Mouse (Mus musculus) MEL (cell line): ENCODE results near the gene Tmem45b. TPM values are rescaled to one million over a fixed set of nuclear protein-coding genes. Genes with fewer than 3 reads are reported as not detected.

Experiments
- DNase-seq: peaks from one replicate; pipeline ENCODE4 v3.0.0; 2011; ENCODE audit warnings: low read depth, low spot score
- H3K27ac ChIP-seq: 2 replicates; pipeline ENCODE4 v1.5.1; 2012; ENCODE audit warnings: low read depth, mild to moderate bottlenecking, control low read depth, low read length, moderate library complexity; ENCODE audit not compliant: control insufficient read depth
- H3K27me3 ChIP-seq, 2 experiments: fragments of 150-350 bp in 1 of 2; sonication (generic) in 1 of 2; 2 replicates each; pipeline ENCODE4 v1.6.1; 2012; ENCODE audit warnings: low read length in 2 of 2, mild to moderate bottlenecking in 2 of 2, improper control_type of control experiment in 1 of 2, moderate library complexity in 1 of 2; ENCODE audit not compliant: insufficient read depth in 2 of 2, control insufficient read depth in 1 of 2
- H3K36me3 ChIP-seq, 2 experiments: 2 replicates each; pipeline ENCODE4 v1.6.1; 2012 to 2014; ENCODE audit warnings: low read length in 2 of 2, improper control_type of control experiment in 1 of 2, inconsistent platforms in 1 of 2, mild to moderate bottlenecking in 1 of 2; ENCODE audit not compliant: insufficient read depth in 2 of 2, control insufficient read depth in 1 of 2
- H3K4me1 ChIP-seq, 2 experiments: fragments of 150-350 bp in 1 of 2; sonication (generic) in 1 of 2; 2 replicates each; pipeline ENCODE4 v1.6.1; 2012; ENCODE audit warnings: low read length in 2 of 2, improper control_type of control experiment in 1 of 2, mild to moderate bottlenecking in 1 of 2; ENCODE audit not compliant: insufficient read depth in 2 of 2, control insufficient read depth in 1 of 2
- H3K4me3 ChIP-seq, 2 experiments: fragments of 150-350 bp in 1 of 2; sonication (generic) in 1 of 2; 2 replicates each; pipeline ENCODE4 v1.5.1; 2012; ENCODE audit warnings: low read depth in 2 of 2, low read length in 2 of 2, mild to moderate bottlenecking in 2 of 2, moderate library complexity in 2 of 2, control low read depth in 1 of 2, improper control_type of control experiment in 1 of 2; ENCODE audit not compliant: control insufficient read depth in 1 of 2, insufficient read depth in 1 of 2
- H3K79me2 ChIP-seq: 2 replicates; pipeline ENCODE4 v1.6.1; 2012; ENCODE audit warnings: mild to moderate bottlenecking, low read length, moderate library complexity; ENCODE audit not compliant: control insufficient read depth, poor library complexity, insufficient read depth
- H3K9ac ChIP-seq: 2 replicates; pipeline ENCODE4 v1.6.1; 2012; ENCODE audit warnings: low read depth, mild to moderate bottlenecking, control low read depth, low read length, moderate library complexity; ENCODE audit not compliant: control insufficient read depth, poor library complexity, severe bottlenecking
- H3K9me3 ChIP-seq: fragments of 150-350 bp; sonication (generic); replicated peaks from 2 replicates; pipeline ENCODE4 v1.6.1; 2012; ENCODE audit warnings: mild to moderate bottlenecking, low read length, improper control_type of control experiment, moderate library complexity; ENCODE audit not compliant: insufficient read depth
- CHD1 ChIP-seq: IDR thresholded peaks from 2 replicates; pipeline ENCODE4 v1.6.1; 2012; ENCODE audit warnings: low read depth, mild to moderate bottlenecking, inconsistent platforms, low read length, improper control_type of control experiment
- CHD2 ChIP-seq: IDR thresholded peaks from 2 replicates; pipeline ENCODE4 v1.6.1; 2011; ENCODE audit warnings: low read length, improper control_type of control experiment
- CTCF ChIP-seq, 3 experiments: IDR thresholded peaks in 2 of 3; conservative IDR thresholded peaks in 1 of 3; 2 replicates each; pipeline ENCODE4 v1.5.1; 2011 to 2012; ENCODE audit warnings: low read length in 3 of 3, low read depth in 2 of 3, mild to moderate bottlenecking in 2 of 3, improper control_type of control experiment in 1 of 3, inconsistent platforms in 1 of 3, mixed read lengths in 1 of 3, moderate library complexity in 1 of 3; ENCODE audit not compliant: control insufficient read depth in 1 of 3, insufficient read depth in 1 of 3, poor library complexity in 1 of 3, severe bottlenecking in 1 of 3
- E2F4 ChIP-seq: IDR thresholded peaks from 2 replicates; pipeline ENCODE4 v1.6.1; 2011; ENCODE audit warnings: low read depth, low read length, improper control_type of control experiment, borderline replicate concordance
- ELF1 ChIP-seq: IDR thresholded peaks from 2 replicates; pipeline ENCODE4 v1.6.1; 2014; ENCODE audit warnings: low read depth, mild to moderate bottlenecking, inconsistent platforms, low read length, improper control_type of control experiment, moderate library complexity
- EP300 ChIP-seq, 2 experiments: IDR thresholded peaks; 2 replicates each; pipeline ENCODE4 v1.6.1; 2011; ENCODE audit warnings: improper control_type of control experiment in 2 of 2, low read length in 2 of 2, low read depth in 1 of 2, mild to moderate bottlenecking in 1 of 2
- ETS1 ChIP-seq: IDR thresholded peaks from 2 replicates; pipeline ENCODE4 v1.6.1; 2012; ENCODE audit warnings: low read depth, mild to moderate bottlenecking, inconsistent platforms, low read length, improper control_type of control experiment, moderate library complexity
- GABPA ChIP-seq: IDR thresholded peaks from 2 replicates; pipeline ENCODE4 v1.6.1; 2012; ENCODE audit warnings: low read depth, mild to moderate bottlenecking, inconsistent platforms, low read length, improper control_type of control experiment, moderate library complexity
- GATA1 ChIP-seq: IDR thresholded peaks from 2 replicates; pipeline ENCODE4 v1.6.1; 2011; ENCODE audit warnings: low read depth, low read length, improper control_type of control experiment
- JUND ChIP-seq: IDR thresholded peaks from 2 replicates; pipeline ENCODE4 v1.6.1; 2011; ENCODE audit warnings: low read depth, mild to moderate bottlenecking, improper control_type of control experiment, low read length
- MAFK ChIP-seq: IDR thresholded peaks from 2 replicates; pipeline ENCODE4 v1.6.1; 2011; ENCODE audit warnings: low read depth, mild to moderate bottlenecking, low read length, improper control_type of control experiment, borderline replicate concordance
- MAX ChIP-seq: IDR thresholded peaks from 2 replicates; pipeline ENCODE4 v1.6.1; 2011; ENCODE audit warnings: low read length, improper control_type of control experiment
- MAZ ChIP-seq: IDR thresholded peaks from 2 replicates; pipeline ENCODE4 v1.6.1; 2012; ENCODE audit warnings: low read depth, mild to moderate bottlenecking, inconsistent platforms, low read length, improper control_type of control experiment
- MXI1 ChIP-seq: IDR thresholded peaks from 2 replicates; pipeline ENCODE4 v1.6.1; 2011; ENCODE audit warnings: mild to moderate bottlenecking, low read depth, low read length, improper control_type of control experiment
- MYB ChIP-seq: IDR thresholded peaks from 2 replicates; pipeline ENCODE4 v1.6.1; 2011; ENCODE audit warnings: mild to moderate bottlenecking, low read depth, low read length, improper control_type of control experiment
- MYC ChIP-seq: IDR thresholded peaks from 2 replicates; pipeline ENCODE4 v1.6.1; 2011; ENCODE audit warnings: low read depth, mild to moderate bottlenecking, low read length, improper control_type of control experiment, moderate library complexity
- NELFE ChIP-seq: IDR thresholded peaks from 2 replicates; pipeline ENCODE4 v1.6.1; 2011; ENCODE audit warnings: low read depth, low read length, improper control_type of control experiment
- POLR2A ChIP-seq, 2 experiments: IDR thresholded peaks; 2 replicates each; pipeline ENCODE4 v1.6.1; 2011 to 2012; ENCODE audit warnings: low read length in 2 of 2, mild to moderate bottlenecking in 2 of 2, control low read depth in 1 of 2, improper control_type of control experiment in 1 of 2, low read depth in 1 of 2, moderate library complexity in 1 of 2; ENCODE audit not compliant: control insufficient read depth in 1 of 2, insufficient read depth in 1 of 2, poor library complexity in 1 of 2
- POLR2AphosphoS2 ChIP-seq: IDR thresholded peaks from 2 replicates; pipeline ENCODE4 v1.6.1; 2011; ENCODE audit warnings: low read length, improper control_type of control experiment
- POLR2AphosphoS5 ChIP-seq: IDR thresholded peaks from 2 replicates; pipeline ENCODE4 v1.6.1; 2012; ENCODE audit warnings: low read depth, borderline replicate concordance, mild to moderate bottlenecking, inconsistent platforms, low read length, moderate library complexity, mixed read lengths
- RCOR1 ChIP-seq: IDR thresholded peaks from 2 replicates; pipeline ENCODE4 v1.6.1; 2012; ENCODE audit warnings: low read depth, mild to moderate bottlenecking, inconsistent platforms, low read length, improper control_type of control experiment
- SIN3A ChIP-seq: IDR thresholded peaks from 2 replicates; pipeline ENCODE4 v1.6.1; 2012; ENCODE audit warnings: low read length, improper control_type of control experiment, inconsistent platforms
- TAL1 ChIP-seq: IDR thresholded peaks from 2 replicates; pipeline ENCODE4 v1.6.1; 2012; ENCODE audit warnings: mild to moderate bottlenecking, inconsistent platforms, low read length, moderate library complexity, mixed read lengths
- TBP ChIP-seq: IDR thresholded peaks from 2 replicates; pipeline ENCODE4 v1.8.0; 2011; ENCODE audit warnings: low read depth, low read length, improper control_type of control experiment
- TCF12 ChIP-seq: IDR thresholded peaks from 2 replicates; pipeline ENCODE4 v1.6.1; 2014; ENCODE audit warnings: low read depth, mild to moderate bottlenecking, inconsistent platforms, low read length, improper control_type of control experiment, moderate library complexity
- UBTF ChIP-seq: IDR thresholded peaks from 2 replicates; pipeline ENCODE4 v1.6.1; 2012; ENCODE audit warnings: low read depth, mild to moderate bottlenecking, inconsistent platforms, low read length, improper control_type of control experiment, moderate library complexity, borderline replicate concordance; ENCODE audit not compliant: insufficient read depth
- USF1 ChIP-seq: IDR thresholded peaks from 2 replicates; pipeline ENCODE4 v1.6.1; 2014; ENCODE audit warnings: low read depth, mild to moderate bottlenecking, inconsistent platforms, low read length, improper control_type of control experiment, moderate library complexity
- ZC3H11A ChIP-seq: IDR thresholded peaks from 2 replicates; pipeline ENCODE4 v1.6.1; 2012; ENCODE audit warnings: low read depth, mild to moderate bottlenecking, inconsistent platforms, low read length, improper control_type of control experiment
- ZKSCAN1 ChIP-seq: IDR thresholded peaks from 2 replicates; pipeline ENCODE4 v1.6.1; 2012; ENCODE audit warnings: low read depth, mild to moderate bottlenecking, inconsistent platforms, low read length, improper control_type of control experiment, moderate library complexity
- ZMIZ1 ChIP-seq: IDR thresholded peaks from 2 replicates; pipeline ENCODE4 v1.6.1; 2012; ENCODE audit warnings: low read depth, mild to moderate bottlenecking, inconsistent platforms, low read length, improper control_type of control experiment, moderate library complexity
- polyA plus RNA-seq, 2 experiments: library from polyadenylated mRNA; stranded (reverse) in 1 of 2; unstranded in 1 of 2; fragments of >175 nt in 1 of 2; fragments of >200 nt in 1 of 2; gene quantifications; 2 replicates each; pipeline versions ENCODE4 v1.2.1 to v1.2.4; 2012; ENCODE audit warnings: low replicate concordance in 2 of 2, low read depth in 1 of 2; ENCODE audit not compliant: insufficient read length in 2 of 2, insufficient read depth in 1 of 2, missing spikeins in 1 of 2
- total RNA-seq: library from RNA; depleted of rRNA; stranded (reverse); fragments of 300-350 nt; gene quantifications from 2 replicates; pipeline ENCODE4 v1.2.3, GENCODE M21; 2012

The Tmem45b gene
- total and polyA plus RNA-seq, 3 experiments, result not detected

GRCm38 (mm10) chr9:31386368-31387180 lies 77.7 kb downstream of the Tmem45b start:
- H3K4me3 ChIP-seq, result peak overlapping the region; percentile 67 to 99
- peak overlapping the region; percentile 75 for H3K9ac ChIP-seq
- peaks cover 0 to 14% of the 10 kb centered on the region in 2 experiments for H3K4me1 ChIP-seq
- peaks cover 19% of the 10 kb centered on the region for H3K79me2 ChIP-seq
- no peaks in the 10 kb centered on the region for H3K9me3 ChIP-seq
- 0 out of 2 replicates have a peak overlapping the region, but pooled peaks have one; percentile 1 for H3K27ac ChIP-seq
- peaks cover 9 to 19% of the 10 kb centered on the region in 2 experiments for H3K36me3 ChIP-seq
- no peak for TF ChIP-seq TAL1
- 0 out of 2 replicates have a peak, but pooled peaks have one; percentile 22 for TF ChIP-seq MAX
- TF ChIP-seq ELF1, result peak; percentile 34; the same call in 1 of the 2 replicates
- DNase-seq, result peak; percentile 63
- H3K27me3 ChIP-seq, result no peaks in the 10 kb centered on the region

GRCm38 (mm10) chr9:31385947-31386354 lies 78.3 kb downstream of the Tmem45b start, which contains the start of gene Nfrkb:
Gene Nfrkb, plus strand, starts transcription at chr9:31386192.
- Histone ChIP-seq H3K27ac (0 out of 2 replicates have a peak within 1 kb of the TSS, but pooled peaks have one; percentile 1), H3K36me3 (peaks cover 9 to 13% of the 10 kb centered on the region in 2 experiments)
- peak; percentile 95 for DNase-seq
- TF ChIP-seq E2F4 (no peak), POLR2A (IDR thresholded peaks at IDR 0.05; ENCODE audit: control insufficient read depth in 1 of 2, insufficient read depth in 1 of 2, low read depth in 1 of 2, low read length in 2 of 2, poor library complexity in 1 of 2) (peak; percentile 85 to 92; a peak in 3 of 4 replicates), NELFE (peak; percentile 87), ETS1 (no peak), CHD1 (no peak), MYC (no peak), UBTF (no peak), TAL1 (no peak), ZKSCAN1 (no peak), USF1 (no peak), POLR2AphosphoS2 (peak; percentile 90), ZC3H11A (no peak), TCF12 (0 out of 2 replicates have a peak, but pooled peaks have one; percentile 45), MYB (no peak), CHD2 (no peak), RCOR1 (no peak), JUND (no peak), TBP (peak; percentile 74), MAFK (no peak), GATA1 (no peak), GABPA (no peak), ELF1 (0 out of 2 replicates have a peak, but pooled peaks have one; percentile 47), ZMIZ1 (peak; percentile 87), EP300 (IDR thresholded peaks at IDR 0.05; ENCODE audit: low read depth in 1 of 2, low read length in 2 of 2) (no peak), MXI1 (0 out of 2 replicates have a peak, but pooled peaks have one; percentile 60), MAZ (no peak), POLR2AphosphoS5 (no peak), SIN3A (no peak), CTCF (IDR thresholded peaks at IDR 0.05 in 2 of 3, conservative IDR thresholded peaks at IDR 0.05 in 1 of 3; ENCODE audit: control insufficient read depth in 1 of 3, insufficient read depth in 1 of 3, low read depth in 2 of 3, low read length in 3 of 3, poor library complexity in 1 of 3, severe bottlenecking in 1 of 3) (no peak)

More at GRCm38 (mm10) chr9:31385947-31386354, 78.3 kb downstream of the Tmem45b start, which contains the start of gene Nfrkb:
- H3K9me3 ChIP-seq, result no peaks in the 10 kb centered on the region
- peak within 1 kb of the TSS; percentile 75 for H3K9ac ChIP-seq
- H3K4me1 ChIP-seq, result peaks cover 0 to 14% of the 10 kb centered on the region in 2 experiments
- H3K4me3 ChIP-seq, result peak within 1 kb of the TSS; percentile 67 to 99
- H3K79me2 ChIP-seq, result peaks cover 19% of the 10 kb centered on the region
- no peaks in the 10 kb centered on the region for H3K27me3 ChIP-seq
